Mouse (Mus musculus): ENCODE results near the gene Nckap5. TPM values are rescaled to one million over a fixed set of nuclear protein-coding genes. Genes with fewer than 3 reads are reported as not detected.

Nckap5 gene
- polyA plus RNA-seq, 2 experiments = 0.31 to 1.3 TPM

DNA sequence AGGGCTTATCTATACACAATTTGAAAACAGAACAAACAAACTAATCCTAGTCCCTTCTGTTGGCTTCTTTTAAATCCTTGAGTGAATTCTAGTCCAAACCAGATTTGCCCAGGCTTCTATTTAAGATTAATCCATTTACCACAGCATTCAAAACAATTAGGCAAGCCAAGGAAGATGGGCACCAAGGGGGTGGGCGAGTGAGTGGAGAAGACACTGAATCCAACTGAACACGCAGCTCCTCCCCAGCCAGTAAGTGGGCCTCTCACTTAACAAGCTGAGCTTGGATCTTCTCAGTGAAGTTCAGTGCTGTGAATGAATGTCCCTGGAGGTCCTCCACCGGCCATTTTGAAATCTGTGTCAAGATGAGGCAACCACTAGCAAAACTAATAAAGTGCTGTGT is 239.7 kb downstream of the Nckap5 start:
- ATAC-seq (ENCODE audit: insufficient read depth) (no peak), DNase-seq (ENCODE audit: low read depth in 3 of 3, low spot score in 3 of 3) (no peak)
- Histone ChIP-seq H3K9me3 (ENCODE audit: control insufficient read depth, low read length) (no peaks in the 10 kb centered on the region), H3K4me3 (ENCODE audit: insufficient read depth in 1 of 2, low read depth in 2 of 2, low read length in 2 of 2) (no peak overlapping the region), H3K27ac (no peak overlapping the region), H3K27me3 (ENCODE audit: control insufficient read depth, insufficient read depth, low read length) (no peaks in the 10 kb centered on the region), H3K4me1 (replicated peaks; ENCODE audit: control insufficient read depth in 2 of 2, insufficient read depth in 2 of 2, low read length in 1 of 2) (peaks cover 0 to 5% of the 10 kb centered on the region in 2 experiments; a peak in 1 of 4 replicates), H3K9ac (replicated peaks) (no peak overlapping the region), H3K4me2 (ENCODE audit: low read depth) (no peak overlapping the region), H3K36me3 (replicated peaks; ENCODE audit: control insufficient read depth, insufficient read depth, low read depth) (no peaks in the 10 kb centered on the region)
- 62% methylated on average over 3 of the region's 3 CpGs for WGBS (ENCODE audit: insufficient replicate concordance)
- TF ChIP-seq EP300 (IDR thresholded peaks at IDR 0.05; ENCODE audit: low read depth) = no peak
- TF ChIP-seq CTCF (IDR thresholded peaks at IDR 0.05; ENCODE audit: low read depth) = no peak

DNA sequence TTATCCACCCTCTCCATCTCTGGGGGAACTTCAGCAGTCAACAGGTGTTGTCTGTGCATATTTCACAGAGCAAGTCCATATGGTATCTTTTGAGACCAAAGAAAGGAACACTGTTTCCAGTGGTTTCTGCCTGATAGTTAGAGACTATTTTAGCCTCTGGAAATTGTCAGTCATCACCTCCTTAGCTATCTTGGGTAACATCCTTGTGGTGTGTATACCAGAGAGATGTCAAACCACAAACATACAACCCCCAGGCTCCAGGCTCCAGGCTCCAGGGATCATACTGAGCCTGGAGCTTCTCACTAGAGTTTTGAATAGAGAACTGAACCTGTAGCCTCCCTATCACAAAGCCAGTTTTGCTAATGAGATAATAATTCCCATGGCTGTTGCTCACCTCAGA is 252.4 kb downstream of the Nckap5 start:
- no peaks in the 10 kb centered on the region for H3K36me3 ChIP-seq (replicated peaks; ENCODE audit: control insufficient read depth, insufficient read depth, low read depth)
- no peaks in the 10 kb centered on the region for H3K4me1 ChIP-seq (replicated peaks; ENCODE audit: control insufficient read depth in 2 of 2, insufficient read depth in 2 of 2, low read length in 1 of 2)
- no peaks in the 10 kb centered on the region for H3K9me3 ChIP-seq (ENCODE audit: control insufficient read depth, low read length)
- H3K27me3 ChIP-seq (ENCODE audit: control insufficient read depth, insufficient read depth, low read length) = no peaks in the 10 kb centered on the region
- H3K9ac ChIP-seq (replicated peaks) = no peak overlapping the region
- TF ChIP-seq EP300 (IDR thresholded peaks at IDR 0.05; ENCODE audit: low read depth) (no peak), CTCF (IDR thresholded peaks at IDR 0.05; ENCODE audit: low read depth) (no peak)
- H3K4me2 ChIP-seq (ENCODE audit: low read depth) = no peak overlapping the region
- H3K27ac ChIP-seq = no peak overlapping the region
- no peak overlapping the region for H3K4me3 ChIP-seq (ENCODE audit: insufficient read depth in 1 of 2, low read depth in 2 of 2, low read length in 2 of 2)
- no peak for DNase-seq (ENCODE audit: low read depth in 3 of 3, low spot score in 3 of 3)
- no peak for ATAC-seq (ENCODE audit: insufficient read depth)

GRCm38 (mm10) chr1:126574295-126574694 is 256.3 kb downstream of the Nckap5 start:
- 67% methylated on average over 9 of the region's 9 CpGs for WGBS (ENCODE audit: insufficient replicate concordance)
- Histone ChIP-seq H3K27me3 (ENCODE audit: control insufficient read depth, insufficient read depth, low read length) (no peaks in the 10 kb centered on the region), H3K27ac (no peak overlapping the region), H3K9me3 (ENCODE audit: control insufficient read depth, low read length) (no peaks in the 10 kb centered on the region), H3K36me3 (replicated peaks; ENCODE audit: control insufficient read depth, insufficient read depth, low read depth) (no peaks in the 10 kb centered on the region), H3K4me2 (ENCODE audit: low read depth) (no peak overlapping the region), H3K9ac (replicated peaks) (no peak overlapping the region), H3K4me1 (replicated peaks; ENCODE audit: control insufficient read depth in 2 of 2, insufficient read depth in 2 of 2, low read length in 1 of 2) (no peaks in the 10 kb centered on the region), H3K4me3 (ENCODE audit: insufficient read depth in 1 of 2, low read depth in 2 of 2, low read length in 2 of 2) (no peak overlapping the region)
- TF ChIP-seq EP300 (IDR thresholded peaks at IDR 0.05; ENCODE audit: low read depth) (no peak), CTCF (IDR thresholded peaks at IDR 0.05; ENCODE audit: low read depth) (no peak)
- ATAC-seq (ENCODE audit: insufficient read depth) (no peak), DNase-seq (ENCODE audit: low read depth in 3 of 3, low spot score in 3 of 3) (no peak)

DNA sequence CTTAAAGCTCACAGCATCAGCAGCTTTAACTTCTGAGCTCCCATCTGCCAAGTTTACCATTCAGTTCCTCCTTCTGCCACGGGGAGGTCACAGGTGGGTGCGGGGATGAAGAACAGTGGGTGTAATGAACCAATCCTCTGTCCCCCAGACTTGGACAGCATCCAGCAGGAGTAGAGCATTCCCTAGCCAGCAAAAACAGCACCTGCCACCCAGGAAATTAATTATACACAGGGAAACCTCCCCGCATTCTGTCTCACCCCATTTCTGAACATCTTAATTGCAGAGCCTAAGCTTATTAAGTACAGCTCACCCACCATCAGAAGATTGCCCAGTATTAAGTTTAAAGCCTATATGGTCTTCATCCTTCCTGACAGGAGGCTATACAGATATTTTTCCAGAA is 256.9 kb downstream of the Nckap5 start:
- no peaks in the 10 kb centered on the region for H3K27me3 ChIP-seq (ENCODE audit: control insufficient read depth, insufficient read depth, low read length)
- H3K27ac ChIP-seq = no peak overlapping the region
- no peaks in the 10 kb centered on the region for H3K36me3 ChIP-seq (replicated peaks; ENCODE audit: control insufficient read depth, insufficient read depth, low read depth)
- DNase-seq (ENCODE audit: low read depth in 3 of 3, low spot score in 3 of 3) (no peak), ATAC-seq (ENCODE audit: insufficient read depth) (no peak)
- H3K4me3 ChIP-seq (ENCODE audit: insufficient read depth in 1 of 2, low read depth in 2 of 2, low read length in 2 of 2) = no peak overlapping the region
- no peaks in the 10 kb centered on the region for H3K4me1 ChIP-seq (replicated peaks; ENCODE audit: control insufficient read depth in 2 of 2, insufficient read depth in 2 of 2, low read length in 1 of 2)
- no peaks in the 10 kb centered on the region for H3K9me3 ChIP-seq (ENCODE audit: control insufficient read depth, low read length)
- TF ChIP-seq EP300 (IDR thresholded peaks at IDR 0.05; ENCODE audit: low read depth) (no peak), CTCF (IDR thresholded peaks at IDR 0.05; ENCODE audit: low read depth) (no peak)
- no peak overlapping the region for H3K4me2 ChIP-seq (ENCODE audit: low read depth)
- no peak overlapping the region for H3K9ac ChIP-seq (replicated peaks)
- WGBS (ENCODE audit: insufficient replicate concordance) = 56% methylated on average over 3 of the region's 3 CpGs

GRCm38 (mm10) chr1:126573097-126573496 is 257.5 kb downstream of the Nckap5 start:
- TF ChIP-seq EP300 (IDR thresholded peaks at IDR 0.05; ENCODE audit: low read depth) (no peak), CTCF (IDR thresholded peaks at IDR 0.05; ENCODE audit: low read depth) (no peak)

More at GRCm38 (mm10) chr1:126573097-126573496, 257.5 kb downstream of the Nckap5 start:
- WGBS (ENCODE audit: insufficient replicate concordance) = 56% methylated on average over 2 of the region's 2 CpGs
- Histone ChIP-seq H3K27me3 (ENCODE audit: control insufficient read depth, insufficient read depth, low read length) (no peaks in the 10 kb centered on the region), H3K9ac (replicated peaks) (no peak overlapping the region), H3K4me2 (ENCODE audit: low read depth) (no peak overlapping the region), H3K27ac (no peak overlapping the region), H3K36me3 (replicated peaks; ENCODE audit: control insufficient read depth, insufficient read depth, low read depth) (no peaks in the 10 kb centered on the region), H3K4me3 (ENCODE audit: insufficient read depth in 1 of 2, low read depth in 2 of 2, low read length in 2 of 2) (no peak overlapping the region), H3K4me1 (replicated peaks; ENCODE audit: control insufficient read depth in 2 of 2, insufficient read depth in 2 of 2, low read length in 1 of 2) (no peaks in the 10 kb centered on the region), H3K9me3 (ENCODE audit: control insufficient read depth, low read length) (no peaks in the 10 kb centered on the region)
- ATAC-seq (ENCODE audit: insufficient read depth) = no peak
- DNase-seq (ENCODE audit: low read depth in 3 of 3, low spot score in 3 of 3) = no peak

Data from liver, embryonic 14.5 days (tissue).